Mouse (Mus musculus) CH12.LX (cell line): Measurements from ENCODE around the gene Gm27027. TPM values are rescaled to one million over a fixed set of nuclear protein-coding genes. Genes with fewer than 3 reads are reported as not detected.

Experiments
- DNase-seq: peaks from one replicate; pipeline ENCODE4 v3.0.0-alpha.2; 2013; ENCODE audit errors: extremely low read depth
- H3K27ac ChIP-seq: 2 replicates; pipeline ENCODE4 v1.5.1; 2012; ENCODE audit warnings: low read depth, mild to moderate bottlenecking, control low read depth, moderate library complexity; ENCODE audit not compliant: insufficient read depth
- H3K27me3 ChIP-seq: replicated peaks from 2 replicates; pipeline ENCODE3; 2012; ENCODE audit warnings: inconsistent platforms
- H3K36me3 ChIP-seq, 2 experiments: replicated peaks in 1 of 2; 2 replicates each; pipeline versions ENCODE3 to v1.6.1; 2012; ENCODE audit warnings: inconsistent platforms in 1 of 2, low read length in 1 of 2, mild to moderate bottlenecking in 1 of 2, mixed read lengths in 1 of 2, moderate library complexity in 1 of 2; ENCODE audit not compliant: control insufficient read depth in 1 of 2, insufficient read depth in 1 of 2
- H3K4me1 ChIP-seq, 2 experiments: 2 replicates each; pipeline ENCODE4 v1.6.1; 2012; ENCODE audit warnings: inconsistent platforms in 1 of 2, moderate library complexity in 1 of 2; ENCODE audit not compliant: insufficient read depth in 2 of 2, control insufficient read depth in 1 of 2
- H3K4me2 ChIP-seq: 2 replicates; pipeline ENCODE4 v1.6.1; 2012; ENCODE audit warnings: low read depth, mild to moderate bottlenecking, control low read depth; ENCODE audit not compliant: poor library complexity, insufficient read depth, severe bottlenecking
- H3K4me3 ChIP-seq, 3 experiments: fragments of 150-350 bp in 1 of 3; sonication (generic) in 1 of 3; replicated peaks in 1 of 3; 2 replicates each; pipeline versions ENCODE3 to v1.5.1; 2011 to 2012; ENCODE audit warnings: low read depth in 2 of 3, low read length in 2 of 3, mild to moderate bottlenecking in 2 of 3, moderate library complexity in 2 of 3, control low read depth in 1 of 3, improper control_type of control experiment in 1 of 3, inconsistent platforms in 1 of 3, mixed read lengths in 1 of 3; ENCODE audit not compliant: poor library complexity in 1 of 3
- H3K79me2 ChIP-seq: replicated peaks from 2 replicates; pipeline ENCODE4 v1.6.1; 2012; ENCODE audit warnings: mild to moderate bottlenecking, moderate library complexity; ENCODE audit not compliant: control insufficient read depth, poor library complexity, insufficient read depth, severe bottlenecking; ENCODE audit errors: extremely low read depth
- H3K9ac ChIP-seq: 2 replicates; pipeline ENCODE4 v1.6.1; 2012; ENCODE audit warnings: low read depth, mild to moderate bottlenecking, control low read depth, moderate library complexity; ENCODE audit not compliant: insufficient read depth
- H3K9me3 ChIP-seq: replicated peaks from 2 replicates; pipeline ENCODE3; 2012; ENCODE audit warnings: low read length, inconsistent platforms, mixed read lengths
- CHD1 ChIP-seq: IDR thresholded peaks from 2 replicates; pipeline ENCODE4 v1.6.1; 2012; ENCODE audit warnings: low read depth, low read length, improper control_type of control experiment, inconsistent platforms
- CHD2 ChIP-seq: IDR thresholded peaks from 2 replicates; pipeline ENCODE4 v1.6.1; 2011; ENCODE audit warnings: low read length, improper control_type of control experiment
- ELF1 ChIP-seq: IDR thresholded peaks from 2 replicates; pipeline ENCODE4 v1.6.1; 2014; ENCODE audit warnings: low read depth, mild to moderate bottlenecking, inconsistent platforms, low read length, improper control_type of control experiment
- GABPA ChIP-seq: IDR thresholded peaks from 2 replicates; pipeline ENCODE4 v1.6.1; 2012; ENCODE audit warnings: low read depth, low read length, improper control_type of control experiment, inconsistent platforms; ENCODE audit not compliant: insufficient replicate concordance
- JUN ChIP-seq: IDR thresholded peaks from 2 replicates; pipeline ENCODE4 v1.6.1; 2011; ENCODE audit warnings: low read depth, mild to moderate bottlenecking, low read length, improper control_type of control experiment, moderate library complexity; ENCODE audit not compliant: insufficient read depth
- JUND ChIP-seq: conservative IDR thresholded peaks from 2 replicates; pipeline ENCODE4 v1.6.1; 2011; ENCODE audit warnings: low read depth, low read length, improper control_type of control experiment
- MAZ ChIP-seq: IDR thresholded peaks from 2 replicates; pipeline ENCODE4 v1.6.1; 2012; ENCODE audit warnings: low read depth, mild to moderate bottlenecking, inconsistent platforms, low read length, improper control_type of control experiment, moderate library complexity
- MYC ChIP-seq: IDR thresholded peaks from 2 replicates; pipeline ENCODE4 v1.6.1; 2011; ENCODE audit warnings: low read depth, mild to moderate bottlenecking, improper control_type of control experiment, low read length
- NELFE ChIP-seq: IDR thresholded peaks from 2 replicates; pipeline ENCODE4 v1.6.1; 2011; ENCODE audit warnings: low read depth, low read length, improper control_type of control experiment
- NRF1 ChIP-seq: IDR thresholded peaks from 2 replicates; pipeline ENCODE4 v1.6.1; 2014; ENCODE audit warnings: low read depth, mild to moderate bottlenecking, inconsistent platforms, low read length, improper control_type of control experiment, moderate library complexity
- POLR2AphosphoS2 ChIP-seq: IDR thresholded peaks from 2 replicates; pipeline ENCODE4 v1.6.1; 2011; ENCODE audit warnings: low read depth, low read length, improper control_type of control experiment
- SIN3A ChIP-seq: IDR thresholded peaks from 2 replicates; pipeline ENCODE4 v1.6.1; 2012; ENCODE audit warnings: low read length, improper control_type of control experiment, inconsistent platforms
- TBP ChIP-seq: conservative IDR thresholded peaks from 2 replicates; pipeline ENCODE4 v1.6.1; 2011; ENCODE audit warnings: low read depth, low read length, improper control_type of control experiment
- TCF12 ChIP-seq: IDR thresholded peaks from 2 replicates; pipeline ENCODE4 v1.6.1; 2014; ENCODE audit warnings: low read depth, mild to moderate bottlenecking, inconsistent platforms, low read length, improper control_type of control experiment
- UBTF ChIP-seq: IDR thresholded peaks from 2 replicates; pipeline ENCODE4 v1.6.1; 2012; ENCODE audit warnings: low read depth, mild to moderate bottlenecking, inconsistent platforms, low read length, improper control_type of control experiment, moderate library complexity
- USF1 ChIP-seq: IDR thresholded peaks from 2 replicates; pipeline ENCODE4 v1.6.1; 2014; ENCODE audit warnings: low read depth, mild to moderate bottlenecking, inconsistent platforms, low read length, improper control_type of control experiment
- ZC3H11A ChIP-seq: IDR thresholded peaks from 2 replicates; pipeline ENCODE4 v1.6.1; 2012; ENCODE audit warnings: low read depth, mild to moderate bottlenecking, inconsistent platforms, low read length, improper control_type of control experiment
- ZKSCAN1 ChIP-seq: IDR thresholded peaks from 2 replicates; pipeline ENCODE4 v1.6.1; 2012; ENCODE audit warnings: low read depth, inconsistent platforms, low read length, improper control_type of control experiment, borderline replicate concordance
- ZMIZ1 ChIP-seq: IDR thresholded peaks from 2 replicates; pipeline ENCODE4 v1.6.1; 2012; ENCODE audit warnings: low read depth, mild to moderate bottlenecking, inconsistent platforms, low read length, improper control_type of control experiment
- ZNF384 ChIP-seq: IDR thresholded peaks from 2 replicates; pipeline ENCODE4 v1.6.1; 2012; ENCODE audit warnings: low read depth, low read length, improper control_type of control experiment, inconsistent platforms
- dilution Hi-C: fragments of 300-500 bp; cut with MboI; formaldehyde crosslinking; loops from 2 replicates; pipeline ENCODE4 v1.14.3; 2020; ENCODE audit warnings: low sequenced_read_pairs; ENCODE audit not compliant: extremely low pct_unique_long_range_greater_than_20kb, extremely low pct_ligation_motif_present
- in situ Hi-C: fragments of 300-500 bp; cut with MboI; formaldehyde crosslinking; loops from 3 replicates; pipeline ENCODE4 v1.14.3; 2019; ENCODE audit warnings: low sequenced_read_pairs, low pct_ligation_motif_present, low pct_unique_long_range_greater_than_20kb, mixed read lengths
- polyA plus RNA-seq: library from polyadenylated mRNA; unstranded; fragments of >175 nt; gene quantifications from 2 replicates; pipeline ENCODE4 v1.2.1, GENCODE M21; 2012; ENCODE audit warnings: low read depth; ENCODE audit not compliant: insufficient read length
- total RNA-seq, 2 experiments: library from RNA; depleted of rRNA; stranded (reverse); fragments of 300-350 nt in 1 of 2; fragments of >200 nt in 1 of 2; gene quantifications; 2 replicates each; pipeline ENCODE4 v1.2.3; 2012 to 2014

The Gm27027 gene
- total and polyA plus RNA-seq, 3 experiments: not detected

DNA sequence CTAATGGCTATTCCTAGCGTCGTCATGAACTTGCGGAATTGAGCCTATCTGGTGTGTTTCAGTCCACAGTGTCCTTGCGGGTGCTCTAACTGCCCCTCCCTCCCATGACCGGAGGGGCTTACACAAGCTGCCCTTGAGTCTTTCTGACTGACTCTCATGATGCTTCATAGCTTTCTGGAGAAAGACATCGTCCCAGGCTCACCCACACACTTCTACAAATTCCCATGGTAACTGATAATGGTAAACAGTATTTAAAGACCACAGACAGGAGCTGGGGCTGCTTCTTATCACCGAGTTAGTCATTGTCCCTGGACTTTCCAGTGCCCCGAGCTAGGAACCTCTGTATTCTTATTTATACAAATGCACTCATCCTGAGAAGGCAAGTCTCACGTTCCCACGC, 67.3 kb downstream of the Gm27027 start:
- Histone ChIP-seq H3K27ac (no peak overlapping the region), H3K4me2 (no peak overlapping the region), H3K4me1 (no peaks in the 10 kb centered on the region)
- no peak for TF ChIP-seq ZMIZ1
- no peak for TF ChIP-seq JUND
- no peak for TF ChIP-seq NELFE
- TF ChIP-seq GABPA: no peak
- no peak for TF ChIP-seq ZKSCAN1
- no peak for TF ChIP-seq MYC
- no peak for TF ChIP-seq CHD2
- TF ChIP-seq, all 38 proteins: peak for 0
- Histone ChIP-seq H3K9me3 (no peaks in the 10 kb centered on the region), H3K9ac (no peak overlapping the region), H3K4me3 (no peak overlapping the region), H3K27me3 (peaks cover 39% of the 10 kb centered on the region), H3K36me3 (no peaks in the 10 kb centered on the region), H3K79me2 (no peaks in the 10 kb centered on the region)
- in situ Hi-C loops (no loop called here), dilution Hi-C loops (no loop called here)
- DNase-seq: no peak

DNA sequence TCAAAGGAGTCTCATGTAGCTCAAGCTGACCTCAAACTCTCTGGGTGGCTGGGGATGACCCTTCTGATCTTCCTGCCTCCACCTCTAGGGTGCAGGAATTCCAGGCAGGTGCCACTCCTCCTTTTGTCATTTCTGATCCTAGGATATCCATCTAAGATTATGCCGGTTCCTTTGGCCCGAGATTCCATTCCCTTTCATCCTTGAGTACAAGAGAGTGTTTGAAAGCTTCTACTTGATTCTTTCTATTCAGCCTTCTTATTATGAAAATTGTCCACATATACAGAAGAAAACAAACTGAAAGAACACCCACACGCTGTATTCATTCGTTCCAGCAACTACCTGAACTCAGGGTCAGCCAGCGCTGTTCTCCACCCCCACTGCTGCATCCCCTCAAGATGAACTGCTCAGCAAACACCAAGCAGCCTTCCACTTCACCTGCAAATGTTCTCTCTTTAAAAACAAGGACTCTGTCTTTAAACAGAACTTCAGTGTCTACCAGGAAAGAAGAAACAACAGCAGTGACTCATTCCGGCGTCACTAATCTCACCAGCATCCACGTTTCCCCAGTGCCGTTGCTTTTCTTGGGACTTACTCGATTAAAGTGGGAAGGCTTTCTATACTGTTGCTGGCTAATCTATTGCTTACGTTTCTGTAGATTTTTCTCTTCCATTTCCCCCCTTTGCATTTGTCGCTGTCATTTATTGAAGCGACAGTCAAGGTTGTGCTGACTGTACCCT, 68.3 kb downstream of the Gm27027 start:
- no peak overlapping the region for H3K4me2 ChIP-seq

DNA sequence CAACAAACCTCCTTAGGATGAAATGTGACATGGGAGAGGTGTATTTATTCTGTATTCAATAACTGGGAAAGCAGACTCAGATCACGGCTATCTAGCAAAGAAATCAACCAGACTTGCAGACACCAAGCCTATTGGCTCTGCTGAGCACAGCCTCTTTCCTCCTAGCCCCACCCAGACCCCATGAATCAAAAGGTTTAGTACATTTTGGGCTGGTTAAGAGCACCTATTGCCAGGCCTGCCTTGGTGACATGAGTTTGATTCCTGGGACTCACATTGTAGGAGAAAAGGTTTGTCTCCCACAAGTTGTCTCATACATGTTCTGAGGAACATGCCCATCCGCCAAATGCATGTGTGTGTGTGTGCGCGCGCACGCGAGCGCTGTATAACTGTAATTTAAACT, 70.0 kb downstream of the Gm27027 start:
- Histone ChIP-seq H3K36me3 (no peaks in the 10 kb centered on the region), H3K27me3 (peaks cover 41% of the 10 kb centered on the region), H3K4me1 (no peaks in the 10 kb centered on the region), H3K9me3 (no peaks in the 10 kb centered on the region), H3K4me3 (no peak overlapping the region), H3K79me2 (no peaks in the 10 kb centered on the region), H3K4me2 (no peak overlapping the region), H3K27ac (no peak overlapping the region), H3K9ac (no peak overlapping the region)
- no peak for TF ChIP-seq POLR2AphosphoS2
- no peak for TF ChIP-seq UBTF
- no peak for TF ChIP-seq USF1
- TF ChIP-seq TBP: no peak
- TF ChIP-seq MYC: no peak
- no peak for TF ChIP-seq ZNF384
- no peak for TF ChIP-seq ELF1
- TF ChIP-seq JUN: no peak
- TF ChIP-seq TCF12: no peak
- TF ChIP-seq NRF1: no peak
- TF ChIP-seq ZC3H11A: no peak
- in situ Hi-C loops: no loop called here
- DNase-seq: no peak
- dilution Hi-C loops: no loop called here

More for the DNA sequence above, 68.3 kb downstream of the Gm27027 start:
- H3K4me1 ChIP-seq: no peaks in the 10 kb centered on the region
- no peak overlapping the region for H3K9ac ChIP-seq
- TF ChIP-seq MAZ: no peak
- TF ChIP-seq CHD1: no peak
- no peak for TF ChIP-seq POLR2AphosphoS2
- TF ChIP-seq SIN3A: no peak
- H3K27ac ChIP-seq: no peak overlapping the region
- no peaks in the 10 kb centered on the region for H3K36me3 ChIP-seq
- in situ Hi-C loops: no loop called here
- peaks cover 34% of the 10 kb centered on the region for H3K27me3 ChIP-seq
- H3K4me3 ChIP-seq: no peak overlapping the region
- dilution Hi-C loops: no loop called here
- no peaks in the 10 kb centered on the region for H3K9me3 ChIP-seq
- no peak for DNase-seq
- no peaks in the 10 kb centered on the region for H3K79me2 ChIP-seq
